Mouse (Mus musculus) limb, embryonic 11.5 days (tissue): ENCODE measurements at regions not wholly inside any gene's neighbourhood (a gene's known extent, or its start where the extent isn't known, plus 50 kb on each side); places are given as distances from the start of the nearest gene placed in this dataset.

Source experiments
- ATAC-seq: fragments of 200-750 bp; cut with Nextera tagmentation; 2 replicates; pipeline ENCODE4 v1.8.0; 2017; ENCODE audit warnings: low read depth; ENCODE audit not compliant: insufficient number of reproducible peaks, low FRiP score, low TSS enrichment
- DNase-seq: peaks from one replicate; pipeline ENCODE4 v3.0.0-alpha.2; 2015; ENCODE audit warnings: low spot score
- H3K27ac ChIP-seq: fragments of 300-500 bp; sonication (generic); replicated peaks from 2 replicates; pipeline ENCODE4 v1.5.1; 2014; ENCODE audit warnings: low read depth, mild to moderate bottlenecking, low read length
- H3K27me3 ChIP-seq: fragments of 300-500 bp; sonication (generic); 2 replicates; pipeline ENCODE4 v1.6.1; 2014; ENCODE audit warnings: mild to moderate bottlenecking, low read length, mixed read lengths; ENCODE audit not compliant: control insufficient read depth, insufficient read depth
- H3K36me3 ChIP-seq: fragments of 300-500 bp; sonication (generic); 2 replicates; pipeline ENCODE4 v1.6.1; 2014; ENCODE audit warnings: mild to moderate bottlenecking, low read length, moderate library complexity, mixed read lengths; ENCODE audit not compliant: control insufficient read depth, insufficient read depth
- H3K4me1 ChIP-seq: fragments of 300-500 bp; sonication (generic); 2 replicates; pipeline ENCODE4 v1.6.1; 2014; ENCODE audit warnings: low read length, mixed read lengths; ENCODE audit not compliant: control insufficient read depth, insufficient read depth
- H3K4me2 ChIP-seq: fragments of 300-500 bp; sonication (generic); 2 replicates; pipeline ENCODE4 v1.6.1; 2014; ENCODE audit warnings: low read depth, mild to moderate bottlenecking, moderate library complexity; ENCODE audit not compliant: severe bottlenecking
- H3K4me3 ChIP-seq: fragments of 300-500 bp; sonication (generic); 2 replicates; pipeline ENCODE4 v1.5.1; 2014; ENCODE audit warnings: low read depth, low read length
- H3K9ac ChIP-seq: fragments of 300-500 bp; sonication (generic); 2 replicates; pipeline ENCODE4 v1.6.1; 2014; ENCODE audit warnings: mild to moderate bottlenecking, low read length
- H3K9me3 ChIP-seq: fragments of 300-500 bp; sonication (generic); 2 replicates; pipeline ENCODE4 v1.6.1; 2016; ENCODE audit warnings: low read length; ENCODE audit not compliant: control insufficient read depth
- WGBS: fragments of 180-500 bp; shearing (Covaris S2); extraction: QIAGEN DNeasy Blood & Tissue Kit; methylation state at CpG from one replicate; pipeline ENCODE4 v1.1.7; 2014; 5-methylcytosine and 5-hydroxymethylcytosine counted together

- ATAC-seq (no peak), DNase-seq (peak; percentile 31)
- WGBS = 57% methylated on average over 9 of the region's 9 CpGs
Observed at GRCm38 (mm10) chr6:84393519-84394231, 200.0 kb downstream of the Cyp26b1 start.

GRCm38 (mm10) chr6:84392752-84393511 lies 200.8 kb downstream of the Cyp26b1 start:
- ATAC-seq = no peak
- no peak for DNase-seq
- no peaks in the 10 kb centered on the region for H3K9me3 ChIP-seq
- H3K27me3 ChIP-seq = no peaks in the 10 kb centered on the region
- H3K4me1 ChIP-seq = peaks cover 14% of the 10 kb centered on the region
- H3K27ac ChIP-seq = no peak overlapping the region
- 92% methylated on average over 14 of the region's 14 CpGs for WGBS
- H3K4me2 ChIP-seq = no peak overlapping the region
- no peak overlapping the region for H3K4me3 ChIP-seq
- no peaks in the 10 kb centered on the region for H3K36me3 ChIP-seq
- H3K9ac ChIP-seq = no peak overlapping the region

More at GRCm38 (mm10) chr6:84393519-84394231, 200.0 kb downstream of the Cyp26b1 start:
- H3K9me3 ChIP-seq = no peaks in the 10 kb centered on the region
- H3K27me3 ChIP-seq = no peaks in the 10 kb centered on the region
- H3K9ac ChIP-seq = no peak overlapping the region
- H3K36me3 ChIP-seq = no peaks in the 10 kb centered on the region
- H3K4me3 ChIP-seq = no peak overlapping the region
- H3K27ac ChIP-seq = no peak overlapping the region
- peaks cover 14% of the 10 kb centered on the region for H3K4me1 ChIP-seq
- no peak overlapping the region; the same call in 1 of the 2 replicates for H3K4me2 ChIP-seq

GRCm38 (mm10) chr6:84391016-84391415 lies 202.7 kb downstream of the Cyp26b1 start:
- H3K9me3 ChIP-seq = no peaks in the 10 kb centered on the region
- no peak for DNase-seq
- H3K4me2 ChIP-seq = no peak overlapping the region
- no peak for ATAC-seq
- WGBS = over 99% methylated on average over 3 of the region's 3 CpGs
- H3K4me3 ChIP-seq = no peak overlapping the region
- peaks cover 15% of the 10 kb centered on the region for H3K4me1 ChIP-seq
- no peaks in the 10 kb centered on the region for H3K27me3 ChIP-seq
- H3K9ac ChIP-seq = no peak overlapping the region
- no peak overlapping the region for H3K27ac ChIP-seq
- no peaks in the 10 kb centered on the region for H3K36me3 ChIP-seq

GRCm38 (mm10) chr6:84385696-84386095 lies 208.0 kb downstream of the Cyp26b1 start:
- Histone ChIP-seq H3K9me3 (no peaks in the 10 kb centered on the region), H3K27ac (no peak overlapping the region), H3K36me3 (no peaks in the 10 kb centered on the region), H3K4me1 (peaks cover 13% of the 10 kb centered on the region), H3K9ac (no peak overlapping the region), H3K27me3 (no peaks in the 10 kb centered on the region), H3K4me3 (no peak overlapping the region), H3K4me2 (no peak overlapping the region)
- DNase-seq = peak; percentile 54
- WGBS = 8% methylated on average over 10 of the region's 10 CpGs
- ATAC-seq = no peak

GRCm38 (mm10) chr6:84383718-84384117 lies 210.0 kb downstream of the Cyp26b1 start:
- 86% methylated on average over 3 of the region's 3 CpGs for WGBS
- Histone ChIP-seq H3K27ac (no peak overlapping the region), H3K4me2 (no peak overlapping the region), H3K4me1 (peaks cover 13% of the 10 kb centered on the region), H3K27me3 (no peaks in the 10 kb centered on the region), H3K4me3 (no peak overlapping the region), H3K9me3 (no peaks in the 10 kb centered on the region), H3K36me3 (no peaks in the 10 kb centered on the region), H3K9ac (no peak overlapping the region)
- ATAC-seq = no peak
- no peak for DNase-seq

GRCm38 (mm10) chr6:84383141-84383540 lies 210.6 kb downstream of the Cyp26b1 start:
- no peaks in the 10 kb centered on the region for H3K27me3 ChIP-seq
- no peak overlapping the region for H3K4me3 ChIP-seq
- no peaks in the 10 kb centered on the region for H3K9me3 ChIP-seq
- no peaks in the 10 kb centered on the region for H3K36me3 ChIP-seq
- no peak overlapping the region for H3K9ac ChIP-seq
- 91% methylated on average over 3 of the region's 3 CpGs for WGBS
- H3K4me2 ChIP-seq = no peak overlapping the region
- H3K4me1 ChIP-seq = peaks cover 13% of the 10 kb centered on the region
- H3K27ac ChIP-seq = no peak overlapping the region
- ATAC-seq = no peak
- DNase-seq = no peak

- Histone ChIP-seq H3K27me3 (no peaks in the 10 kb centered on the region), H3K4me2 (no peak overlapping the region), H3K9ac (no peak overlapping the region), H3K9me3 (no peaks in the 10 kb centered on the region), H3K36me3 (no peaks in the 10 kb centered on the region), H3K4me1 (peaks cover 13% of the 10 kb centered on the region), H3K27ac (no peak overlapping the region), H3K4me3 (no peak overlapping the region)
- DNase-seq (no peak), ATAC-seq (no peak)
- WGBS = 59% methylated on average over 10 of the region's 10 CpGs
Observed at GRCm38 (mm10) chr6:84381571-84381970, 212.1 kb downstream of the Cyp26b1 start.

GRCm38 (mm10) chr6:84376666-84377065 lies 217.0 kb downstream of the Cyp26b1 start:
- Histone ChIP-seq H3K36me3 (no peaks in the 10 kb centered on the region), H3K4me1 (0 out of 2 replicates have a peak, but pooled peaks cover 2% of the 10 kb centered on the region), H3K4me3 (no peak overlapping the region), H3K27ac (no peak overlapping the region), H3K9ac (no peak overlapping the region), H3K4me2 (no peak overlapping the region), H3K27me3 (no peaks in the 10 kb centered on the region), H3K9me3 (no peaks in the 10 kb centered on the region)
- ATAC-seq (no peak), DNase-seq (no peak)
- WGBS = 77% methylated on average over 11 of the region's 11 CpGs
